In the genomic region with DNA sequence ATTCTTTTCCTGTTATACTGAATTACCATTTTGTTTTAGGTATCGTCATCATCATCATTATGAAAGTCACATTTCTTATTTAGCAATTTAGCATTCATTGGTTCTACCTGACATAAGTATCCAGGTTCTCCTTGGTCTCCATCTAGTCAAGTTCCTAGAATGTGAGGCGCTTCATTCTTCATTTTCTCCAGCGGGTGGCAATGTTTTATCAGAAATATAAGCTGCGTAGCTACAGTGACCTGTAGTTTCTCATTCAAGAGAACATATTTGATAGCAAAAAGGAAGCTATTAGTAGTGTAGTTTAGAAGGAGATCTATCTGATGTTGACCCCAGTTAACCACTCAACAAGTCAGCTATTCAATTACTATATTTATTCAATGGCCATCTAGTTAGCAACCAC, we compare ENCODE assay signal across 13 mouse cellular contexts. TPM values are rescaled to one million over a fixed set of nuclear protein-coding genes. Genes with fewer than 3 reads are reported as not detected.
DNase-seq lines count a peak whose midpoint lies in the region; ATAC-seq and TF ChIP-seq lines count a peak whose summit lies in the region.
"Had no signal": no experiment of that assay in that cellular context is flagged by ENCODE, and none has a peak within 500 bp of the region (broad histone marks: within the 10 kb centered on the region; RNA-seq: fewer than 3 reads in every experiment).

No protein-coding gene starts in this region.

- intact Hi-C loops in left cerebral cortex, postnatal 25 days (cut with DNase I): loop anchor here (1.0 to 10.0 kb wide), 3 partner anchors 536 to 1513 kb away; partner anchors contain the start of gene Dner

- TF ChIP-seq POLR2A in cerebellum, adult 2 months (IDR thresholded peaks at IDR 0.05; ENCODE audit: borderline replicate concordance, insufficient read depth, low read length): no peak

- peak; percentile 49; the same call in 1 of the 2 replicates for ATAC-seq in forebrain, embryonic 12.5 days (ENCODE audit: low FRiP score)
- peak; percentile 74 for ATAC-seq in hindbrain, embryonic 16.5 days
- no peak for ATAC-seq in CD4-positive, CD25-positive, alpha-beta regulatory T cell, adult 4 months

- 78% methylated on average over 4 of the region's 4 CpGs for WGBS in forebrain, embryonic 12.5 days
- WGBS in forebrain, embryonic 10.5 days: 74% methylated on average over 4 of the region's 4 CpGs
- WGBS in cerebellum, adult 2 months: 61% methylated on average over 4 of the region's 4 CpGs
- 68% methylated on average over 4 of the region's 4 CpGs for WGBS in hindbrain, embryonic 16.5 days

- H3K36me3 ChIP-seq in forebrain, embryonic 12.5 days (replicated peaks): no peaks in the 10 kb centered on the region
- H3K36me3 ChIP-seq in forebrain, embryonic 10.5 days (replicated peaks): no peaks in the 10 kb centered on the region
- H3K36me3 ChIP-seq in hindbrain, embryonic 16.5 days (ENCODE audit: control insufficient read depth, insufficient read depth, low read length): no peaks in the 10 kb centered on the region
- H3K36me3 ChIP-seq: heart, embryonic 12.5 days had no signal

- H3K27ac ChIP-seq in forebrain, embryonic 12.5 days: no peak overlapping the region
- H3K27ac ChIP-seq in forebrain, embryonic 10.5 days: no peak overlapping the region
- H3K27ac ChIP-seq in cerebellum, adult 2 months (ENCODE audit: insufficient read depth, low read length): no peak overlapping the region
- no peak overlapping the region for H3K27ac ChIP-seq in hindbrain, embryonic 16.5 days (ENCODE audit: low read depth, low read length)

- TF ChIP-seq CTCF in cerebellum, adult 2 months (IDR thresholded peaks at IDR 0.05; ENCODE audit: borderline replicate concordance, insufficient read depth, low read depth, low read length): peak; percentile 36; the same call in 1 of the 2 replicates

- H3K9ac ChIP-seq in forebrain, embryonic 12.5 days: no peak overlapping the region
- H3K9ac ChIP-seq in hindbrain, embryonic 16.5 days (ENCODE audit: low read depth, low read length): no peak overlapping the region
- H3K9ac ChIP-seq: heart, embryonic 12.5 days had no signal

- no peaks in the 10 kb centered on the region for H3K4me1 ChIP-seq in forebrain, embryonic 12.5 days
- no peaks in the 10 kb centered on the region for H3K4me1 ChIP-seq in forebrain, embryonic 10.5 days
- peaks cover 2% of the 10 kb centered on the region for H3K4me1 ChIP-seq in cerebellum, adult 2 months (ENCODE audit: control insufficient read depth, insufficient read depth, low read length)
- no peaks in the 10 kb centered on the region for H3K4me1 ChIP-seq in hindbrain, embryonic 16.5 days (ENCODE audit: control insufficient read depth, insufficient read depth, low read depth, low read length)
- H3K4me1 ChIP-seq: heart, embryonic 12.5 days had no signal

- no peak overlapping the region for H3K4me2 ChIP-seq in forebrain, embryonic 12.5 days
- H3K4me2 ChIP-seq in hindbrain, embryonic 16.5 days (ENCODE audit: low read length): no peak overlapping the region
- H3K4me2 ChIP-seq: heart, embryonic 12.5 days had no signal

- H3K27me3 ChIP-seq in forebrain, embryonic 12.5 days: no peaks in the 10 kb centered on the region
- H3K27me3 ChIP-seq in forebrain, embryonic 10.5 days (ENCODE audit: poor library complexity, severe bottlenecking): no peaks in the 10 kb centered on the region
- H3K27me3 ChIP-seq in cerebellum, adult 2 months (ENCODE audit: control insufficient read depth, insufficient read depth, low read length): no peaks in the 10 kb centered on the region
- H3K27me3 ChIP-seq in hindbrain, embryonic 16.5 days (replicated peaks; ENCODE audit: control insufficient read depth, insufficient read depth, low read length): no peaks in the 10 kb centered on the region

- H3K9me3 ChIP-seq in forebrain, embryonic 12.5 days: no peaks in the 10 kb centered on the region
- H3K9me3 ChIP-seq in forebrain, embryonic 10.5 days: no peaks in the 10 kb centered on the region
- H3K9me3 ChIP-seq in hindbrain, embryonic 16.5 days (ENCODE audit: control insufficient read depth, low read length): no peaks in the 10 kb centered on the region
- H3K9me3 ChIP-seq: heart, embryonic 12.5 days had no signal

- no peak overlapping the region for H3K4me3 ChIP-seq in forebrain, embryonic 12.5 days (replicated peaks)
- H3K4me3 ChIP-seq in forebrain, embryonic 10.5 days: no peak overlapping the region
- no peak overlapping the region for H3K4me3 ChIP-seq in cerebellum, adult 2 months (replicated peaks; ENCODE audit: insufficient read depth, low read depth, low read length)
- H3K4me3 ChIP-seq in hindbrain, embryonic 16.5 days (ENCODE audit: low read length): no peak overlapping the region
- H3K4me3 ChIP-seq: heart, embryonic 12.5 days had no signal

- DNase-seq in forebrain, embryonic 10.5 days (ENCODE audit: extremely low spot score, low spot score): no peak
- peak; percentile 32 to 54 for DNase-seq in left cerebral cortex, postnatal 25 days (ENCODE audit: low spot score in 2 of 2)
- no peak for DNase-seq in left cerebral cortex, adult 8-10 months (ENCODE audit: low spot score in 2 of 2)
- DNase-seq in cerebellum, adult 2 months: peak; percentile 37 to 68
- no peak for DNase-seq in testis, postnatal 14 days (ENCODE audit: low spot score)
- DNase-seq: B cell, adult 2 months; lung, adult 18-20 months had no signal

RNA-seq across cellular contexts. Expression of gene Daw1, which starts 21.9 kb away (rescaled TPM):
- polyA plus RNA-seq in forebrain, embryonic 12.5 days (2016; fragmentation: Nextera tagmentation; extraction: Ambion mirVana): 0.19 and 0.26 TPM in 2 replicates
- 0.15 and 0.25 TPM in 2 replicates for polyA plus RNA-seq in forebrain, embryonic 10.5 days (2016; fragmentation: Nextera tagmentation; extraction: Ambion mirVana)
- under 1 TPM; 0.32 to 0.39 TPM for total RNA-seq in left cerebral cortex, postnatal 25 days (2021)
- total RNA-seq in left cerebral cortex, adult 8-10 months (2022): under 1 TPM in 2 of 4 experiments, not detected in 2; 0.27 to 0.77 TPM
- polyA plus RNA-seq in cerebellum, adult 2 months (2012; rRNA removed): 0.46 and 0.74 TPM in 2 replicates
- polyA plus RNA-seq in hindbrain, embryonic 16.5 days (2015; fragmentation: Nextera tagmentation; extraction: Ambion mirVana): 1.7 and 2.3 TPM in 2 replicates
- polyA plus RNA-seq in CD4-positive, CD25-positive, alpha-beta regulatory T cell, adult 4 months (2017; shearing (Covaris generic)): not detected
- polyA plus RNA-seq: heart, embryonic 12.5 days; large intestine, adult 2 months; neural tube, embryonic 11.5 days had no signal

Comparison
In these comparisons a context has a peak if more than half of its experiments do, and no peak if none do; other contexts are left out.
1. DNase-seq: peak in left cerebral cortex, postnatal 25 days (2 of 2) and cerebellum, adult 2 months (2 of 2); none in forebrain, embryonic 10.5 days (single experiment), left cerebral cortex, adult 8-10 months (0 of 2) and testis, postnatal 14 days (single experiment).